Mouse (Mus musculus) bone marrow, adult 2 months (tissue): ENCODE measurements around the gene Atcay.

Source experiments
- CTCF ChIP-seq: fragments of 200-500 bp; IDR thresholded peaks from 2 replicates; pipeline ENCODE4 v1.5.1; 2011; ENCODE audit warnings: low read length, control low read depth; ENCODE audit not compliant: control insufficient read depth, insufficient read depth
- POLR2A ChIP-seq: fragments of 200-500 bp; IDR thresholded peaks from 2 replicates; pipeline ENCODE4 v1.6.1; 2011; ENCODE audit warnings: low read depth, mild to moderate bottlenecking, control low read depth, low read length, borderline replicate concordance; ENCODE audit not compliant: control insufficient read depth

DNA sequence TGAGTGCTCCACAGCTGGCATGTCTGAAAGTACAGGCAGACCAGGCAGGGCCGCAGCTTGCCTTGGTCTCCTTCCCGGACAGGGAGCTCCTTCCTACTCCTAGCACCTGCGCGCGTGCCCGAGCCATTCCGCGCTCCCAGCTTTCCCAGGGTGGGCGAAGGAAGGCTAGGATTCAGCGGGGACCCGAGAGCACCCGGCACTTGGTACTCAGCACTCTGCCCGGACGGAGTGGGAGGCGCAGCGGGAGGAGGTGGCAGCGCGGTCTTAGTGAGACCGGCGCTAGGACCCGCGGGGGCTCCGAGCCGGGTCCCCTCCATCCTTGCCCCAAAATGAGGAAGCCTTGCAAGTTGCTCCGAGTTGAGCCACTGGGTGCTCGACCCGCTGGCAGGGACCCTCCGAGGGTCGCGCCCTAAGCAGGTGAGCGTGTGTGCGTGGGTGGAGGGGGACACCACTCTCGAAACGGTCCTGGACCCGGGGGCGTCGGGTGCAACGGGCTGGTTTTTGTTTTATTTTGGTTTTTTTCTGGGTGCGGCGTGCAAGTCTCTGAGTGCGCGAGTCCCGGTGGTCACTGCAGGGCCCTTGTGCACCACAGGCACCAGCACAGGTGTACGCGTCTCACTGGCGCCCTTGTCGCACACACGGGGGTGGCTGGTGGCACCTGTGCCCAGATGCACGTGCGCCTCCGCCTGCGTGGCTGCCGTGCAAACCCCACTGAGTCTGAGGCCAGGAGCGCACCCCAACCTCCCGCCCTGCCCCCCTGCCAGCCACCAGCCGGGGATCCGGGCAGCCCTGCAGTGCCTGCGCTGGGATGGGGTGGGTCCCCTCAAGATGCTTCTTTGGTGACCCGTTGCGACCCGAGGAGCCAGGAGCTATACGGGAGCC is 26.8 kb upstream of the Atcay start:
- TF ChIP-seq CTCF: no peak
- peak; percentile 13; the same call in 1 of the 2 replicates for TF ChIP-seq POLR2A
